Mouse (Mus musculus): ENCODE measurements around the gene Gid8. TPM values are rescaled to one million over a fixed set of nuclear protein-coding genes. Genes with fewer than 3 reads are reported as not detected.

The Gid8 gene
- polyA plus RNA-seq, 1 experiment, result 53.5 TPM

GRCm38 (mm10) chr2:180725856-180726629 lies 16.1 kb downstream of the Gid8 start:
- no peak for TF ChIP-seq POLR2A (IDR thresholded peaks at IDR 0.05; ENCODE audit: borderline replicate concordance, low read depth, low read length)
- TF ChIP-seq CTCF (IDR thresholded peaks at IDR 0.05; ENCODE audit: low read depth, low read length), result no peak
- peak overlapping the region; percentile 68 for H3K4me3 ChIP-seq (ENCODE audit: insufficient read depth, low read length)
- H3K27ac ChIP-seq (ENCODE audit: insufficient read depth, low read depth, low read length), result peak overlapping the region; percentile 72
- peaks cover 32% of the 10 kb centered on the region for H3K4me1 ChIP-seq (ENCODE audit: control insufficient read depth, insufficient read depth, low read length)

DNA sequence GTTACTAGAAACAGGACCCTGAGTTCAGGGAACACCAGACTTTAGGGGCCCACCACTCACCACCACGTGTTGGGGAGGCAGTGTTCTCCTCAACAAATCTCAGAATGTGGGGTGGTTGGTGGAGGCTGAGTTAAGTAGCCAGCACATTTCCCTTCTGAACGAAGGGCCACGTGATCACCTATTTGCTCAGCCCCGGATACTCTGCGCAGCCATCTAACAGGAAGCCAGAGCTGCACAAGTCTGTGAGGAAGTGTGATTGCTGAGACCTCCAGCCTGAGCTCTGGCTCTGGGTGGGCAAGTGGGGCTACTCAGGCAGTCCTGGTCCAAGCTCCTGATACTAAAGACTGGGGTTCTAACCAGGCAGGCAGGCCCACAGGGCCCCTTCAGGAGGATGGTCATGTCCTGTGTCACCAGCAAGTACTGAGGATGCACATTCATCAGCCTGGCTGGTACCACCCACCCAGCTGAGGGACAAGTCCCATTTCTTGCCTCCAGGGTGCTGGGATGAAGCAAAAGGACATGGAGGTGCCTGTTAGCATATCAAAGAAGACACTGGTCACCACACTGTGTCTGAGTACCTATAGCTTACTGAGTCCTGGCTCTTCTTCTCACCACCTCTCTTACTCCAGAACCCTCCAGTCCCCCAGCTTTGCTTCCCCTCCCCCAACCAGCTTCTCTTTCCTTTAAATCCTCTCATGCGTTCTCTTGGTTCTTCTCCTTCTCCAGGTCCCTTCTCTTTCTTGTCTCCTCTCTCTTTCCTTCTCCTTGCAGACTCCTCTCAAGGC lies 16.9 kb downstream of the Gid8 start:
- TF ChIP-seq POLR2A (IDR thresholded peaks at IDR 0.05; ENCODE audit: borderline replicate concordance, low read depth, low read length) (no peak), CTCF (IDR thresholded peaks at IDR 0.05; ENCODE audit: low read depth, low read length) (no peak)
- peaks cover 35% of the 10 kb centered on the region for H3K4me1 ChIP-seq (ENCODE audit: control insufficient read depth, insufficient read depth, low read length)
- peak overlapping the region; percentile 72 for H3K27ac ChIP-seq (ENCODE audit: insufficient read depth, low read depth, low read length)
- H3K4me3 ChIP-seq (ENCODE audit: insufficient read depth, low read length), result peak overlapping the region; percentile 68

- Histone ChIP-seq H3K27ac (ENCODE audit: insufficient read depth, low read depth, low read length) (peak overlapping the region; percentile 72), H3K4me1 (ENCODE audit: control insufficient read depth, insufficient read depth, low read length) (peaks cover 35% of the 10 kb centered on the region), H3K4me3 (ENCODE audit: insufficient read depth, low read length) (no peak overlapping the region)
- TF ChIP-seq POLR2A (IDR thresholded peaks at IDR 0.05; ENCODE audit: borderline replicate concordance, low read depth, low read length), result no peak
- no peak for TF ChIP-seq CTCF (IDR thresholded peaks at IDR 0.05; ENCODE audit: low read depth, low read length)
Measured at GRCm38 (mm10) chr2:180727613-180728021, 17.7 kb downstream of the Gid8 start.

DNA sequence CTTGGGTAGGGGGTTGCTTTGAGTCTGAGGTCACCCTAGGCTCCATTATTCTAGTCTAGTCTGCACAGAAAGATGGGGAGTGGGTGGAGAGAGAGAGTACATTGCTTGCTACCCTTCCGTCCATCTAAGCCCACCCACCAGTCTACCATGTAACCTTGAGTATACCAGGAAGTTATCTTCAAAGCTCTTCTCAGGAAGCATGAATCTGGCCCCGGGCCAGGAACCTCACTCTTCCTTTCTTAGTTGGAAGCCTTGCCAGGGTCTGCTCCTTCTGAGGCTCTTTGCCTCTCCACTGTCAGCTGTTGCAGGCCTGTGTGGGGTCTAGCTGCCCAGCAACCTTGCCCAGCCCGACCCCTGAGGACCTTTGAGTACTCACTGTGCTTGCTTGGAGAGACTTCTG lies 21.1 kb downstream of the Gid8 start:
- no peak overlapping the region for H3K27ac ChIP-seq (ENCODE audit: insufficient read depth, low read depth, low read length)
- TF ChIP-seq CTCF (IDR thresholded peaks at IDR 0.05; ENCODE audit: low read depth, low read length) (no peak), POLR2A (IDR thresholded peaks at IDR 0.05; ENCODE audit: borderline replicate concordance, low read depth, low read length) (no peak)
- H3K4me1 ChIP-seq (ENCODE audit: control insufficient read depth, insufficient read depth, low read length), result peaks cover 32% of the 10 kb centered on the region
- no peak overlapping the region for H3K4me3 ChIP-seq (ENCODE audit: insufficient read depth, low read length)

GRCm38 (mm10) chr2:180731984-180732383 lies 22.1 kb downstream of the Gid8 start:
- H3K4me3 ChIP-seq (ENCODE audit: insufficient read depth, low read length), result no peak overlapping the region
- TF ChIP-seq CTCF (IDR thresholded peaks at IDR 0.05; ENCODE audit: low read depth, low read length) (no peak), POLR2A (IDR thresholded peaks at IDR 0.05; ENCODE audit: borderline replicate concordance, low read depth, low read length) (no peak)
- H3K4me1 ChIP-seq (ENCODE audit: control insufficient read depth, insufficient read depth, low read length), result peaks cover 30% of the 10 kb centered on the region
- no peak overlapping the region for H3K27ac ChIP-seq (ENCODE audit: insufficient read depth, low read depth, low read length)

DNA sequence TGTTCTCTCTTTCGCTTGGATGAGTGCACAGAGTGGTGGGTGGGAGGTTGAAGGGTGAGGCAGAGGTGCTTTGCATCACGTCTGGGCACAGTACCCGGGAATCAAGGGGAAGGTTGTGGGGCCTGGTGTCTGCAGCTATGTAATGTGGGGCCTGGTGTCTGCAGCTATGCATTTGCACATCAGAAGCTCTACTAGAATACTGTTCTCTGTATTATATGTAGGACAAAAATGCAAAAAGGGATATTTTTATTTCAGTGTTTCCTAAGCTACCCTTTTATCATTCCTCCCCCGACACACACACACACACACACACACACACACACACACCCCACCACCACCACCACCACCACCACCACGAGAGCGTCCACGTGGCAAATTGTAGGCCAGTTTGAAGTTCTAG lies 25.3 kb downstream of the Gid8 start:
- Histone ChIP-seq H3K27ac (ENCODE audit: insufficient read depth, low read depth, low read length) (no peak overlapping the region), H3K4me1 (ENCODE audit: control insufficient read depth, insufficient read depth, low read length) (peaks cover 8% of the 10 kb centered on the region), H3K4me3 (ENCODE audit: insufficient read depth, low read length) (no peak overlapping the region)
- TF ChIP-seq CTCF (IDR thresholded peaks at IDR 0.05; ENCODE audit: low read depth, low read length), result no peak
- no peak for TF ChIP-seq POLR2A (IDR thresholded peaks at IDR 0.05; ENCODE audit: borderline replicate concordance, low read depth, low read length)

DNA sequence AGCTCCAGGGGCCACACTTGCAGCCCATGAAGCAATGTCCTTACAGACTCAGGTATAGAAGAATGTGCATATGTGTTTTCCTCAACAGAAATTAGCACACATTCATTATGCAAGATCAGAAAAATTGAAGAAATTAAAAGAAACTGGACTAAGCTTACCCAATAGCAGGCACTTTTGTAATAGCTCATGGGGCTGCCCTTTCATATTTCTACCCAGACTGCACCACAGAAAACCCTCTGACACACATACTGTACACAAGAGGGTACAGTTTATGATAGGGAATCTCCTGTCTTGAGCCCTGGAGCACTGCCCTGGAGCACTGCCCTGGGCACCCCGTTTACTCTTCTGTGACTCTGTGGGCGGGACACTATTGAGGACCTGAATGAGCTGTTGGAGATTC lies 28.1 kb downstream of the Gid8 start:
- Histone ChIP-seq H3K4me3 (ENCODE audit: insufficient read depth, low read length) (no peak overlapping the region), H3K27ac (ENCODE audit: insufficient read depth, low read depth, low read length) (no peak overlapping the region), H3K4me1 (ENCODE audit: control insufficient read depth, insufficient read depth, low read length) (no peaks in the 10 kb centered on the region)
- TF ChIP-seq POLR2A (IDR thresholded peaks at IDR 0.05; ENCODE audit: borderline replicate concordance, low read depth, low read length), result no peak
- TF ChIP-seq CTCF (IDR thresholded peaks at IDR 0.05; ENCODE audit: low read depth, low read length), result no peak

DNA sequence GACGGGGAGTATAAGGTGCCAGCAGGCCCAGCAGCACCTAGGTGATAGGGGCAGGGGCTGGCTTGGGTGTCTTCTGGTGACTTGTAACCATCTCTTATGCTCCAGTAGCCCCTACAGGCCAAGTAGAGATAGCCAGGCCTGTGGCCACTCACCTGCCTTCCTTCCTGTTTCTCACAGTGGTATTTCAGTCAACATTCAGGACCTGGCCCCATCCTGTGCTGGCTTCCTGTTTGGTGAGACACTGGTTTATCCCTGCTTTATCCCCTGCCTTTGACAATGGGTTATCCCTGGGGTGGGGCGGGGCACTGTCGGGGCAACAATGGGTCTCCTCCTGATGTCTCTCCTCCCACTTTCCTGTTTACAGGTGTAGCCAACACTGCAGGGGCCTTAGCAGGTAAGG lies 30.4 kb downstream of the Gid8 start:
- TF ChIP-seq POLR2A (IDR thresholded peaks at IDR 0.05; ENCODE audit: borderline replicate concordance, low read depth, low read length), result no peak
- no peak for TF ChIP-seq CTCF (IDR thresholded peaks at IDR 0.05; ENCODE audit: low read depth, low read length)
- Histone ChIP-seq H3K27ac (ENCODE audit: insufficient read depth, low read depth, low read length) (no peak overlapping the region), H3K4me3 (ENCODE audit: insufficient read depth, low read length) (no peak overlapping the region), H3K4me1 (ENCODE audit: control insufficient read depth, insufficient read depth, low read length) (no peaks in the 10 kb centered on the region)

GRCm38 (mm10) chr2:180741421-180741820 lies 31.5 kb downstream of the Gid8 start:
- Histone ChIP-seq H3K4me3 (ENCODE audit: insufficient read depth, low read length) (no peak overlapping the region), H3K4me1 (ENCODE audit: control insufficient read depth, insufficient read depth, low read length) (no peaks in the 10 kb centered on the region), H3K27ac (ENCODE audit: insufficient read depth, low read depth, low read length) (no peak overlapping the region)
- TF ChIP-seq POLR2A (IDR thresholded peaks at IDR 0.05; ENCODE audit: borderline replicate concordance, low read depth, low read length), result no peak
- no peak for TF ChIP-seq CTCF (IDR thresholded peaks at IDR 0.05; ENCODE audit: low read depth, low read length)

DNA sequence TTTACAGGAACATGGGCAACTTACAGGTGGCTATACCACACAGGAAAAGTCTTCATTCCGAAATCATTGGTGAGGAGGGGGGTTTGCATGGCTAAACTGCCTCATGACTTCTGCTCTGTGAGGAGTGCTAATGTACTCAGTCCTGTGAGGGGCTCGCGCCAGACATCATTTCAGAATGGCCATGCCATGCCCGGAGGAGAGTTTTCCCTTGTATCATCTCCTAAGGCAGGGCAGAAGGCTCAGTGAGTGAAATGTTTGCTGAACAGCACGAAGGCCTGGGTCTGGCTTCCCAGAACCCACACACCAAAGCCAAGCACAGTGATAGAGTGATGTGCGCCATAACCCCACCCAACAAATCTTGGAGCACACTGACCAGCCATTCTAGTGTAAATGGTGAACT lies 32.9 kb downstream of the Gid8 start:
- TF ChIP-seq POLR2A (IDR thresholded peaks at IDR 0.05; ENCODE audit: borderline replicate concordance, low read depth, low read length) (no peak), CTCF (IDR thresholded peaks at IDR 0.05; ENCODE audit: low read depth, low read length) (no peak)
- no peak overlapping the region for H3K4me3 ChIP-seq (ENCODE audit: insufficient read depth, low read length)
- H3K4me1 ChIP-seq (ENCODE audit: control insufficient read depth, insufficient read depth, low read length), result no peaks in the 10 kb centered on the region
- H3K27ac ChIP-seq (ENCODE audit: insufficient read depth, low read depth, low read length), result no peak overlapping the region
